Comparison of ENCODE assay signal across 22 mouse cellular contexts in genomic region chr19:6525023-6525422, GRCm38 (mm10). TPM values are rescaled to one million over a fixed set of nuclear protein-coding genes. Genes with fewer than 3 reads are reported as not detected.
DNase-seq lines count a peak whose midpoint lies in the region; TF ChIP-seq lines count a peak whose summit lies in the region.
"Had no signal": no experiment of that assay in that cellular context is flagged by ENCODE, and none has a peak within 500 bp of the region (broad histone marks: within the 10 kb centered on the region; RNA-seq: fewer than 3 reads in every experiment).

No protein-coding gene starts in this region.

- no peak for TF ChIP-seq CTCF in layer of hippocampus, adult 2 months (conservative IDR thresholded peaks at IDR 0.05)

- no peak overlapping the region for H3K4me3 ChIP-seq in layer of hippocampus, adult 2 months
- no peak overlapping the region for H3K4me3 ChIP-seq in heart, embryonic 10.5 days
- H3K4me3 ChIP-seq: embryonic facial prominence, embryonic 10.5 days; embryonic facial prominence, embryonic 12.5 days; forebrain, embryonic 13.5 days; forebrain, embryonic 15.5 days had no signal

- H3K4me1 ChIP-seq in heart, embryonic 10.5 days: peaks cover 14% of the 10 kb centered on the region; the same call in 1 of the 2 replicates

- H3K27ac ChIP-seq in layer of hippocampus, adult 2 months: peak overlapping the region; percentile 32; the same call in 1 of the 2 replicates
- no peak overlapping the region for H3K27ac ChIP-seq in heart, embryonic 10.5 days
- H3K27ac ChIP-seq: embryonic facial prominence, embryonic 10.5 days; embryonic facial prominence, embryonic 12.5 days; forebrain, embryonic 13.5 days; forebrain, embryonic 15.5 days had no signal

- WGBS in heart, embryonic 10.5 days: 78% methylated on average over 4 of the region's 4 CpGs

- no peaks in the 10 kb centered on the region for H3K9me3 ChIP-seq in heart, embryonic 10.5 days
- H3K9me3 ChIP-seq: embryonic facial prominence, embryonic 10.5 days; embryonic facial prominence, embryonic 12.5 days; forebrain, embryonic 13.5 days; forebrain, embryonic 15.5 days had no signal

- peaks cover 34% of the 10 kb centered on the region for H3K27me3 ChIP-seq in heart, embryonic 10.5 days (ENCODE audit: insufficient read depth, poor library complexity, severe bottlenecking)
- H3K27me3 ChIP-seq: forebrain, embryonic 13.5 days; forebrain, embryonic 15.5 days had no signal

- no peak for DNase-seq in layer of hippocampus, adult 2 months (ENCODE audit: low spot score in 2 of 2)
- no peak for DNase-seq in layer of hippocampus, adult 18-20 months (ENCODE audit: low spot score in 2 of 2)
- peak; percentile 42 for DNase-seq in right cerebral cortex, adult 18-20 months
- DNase-seq in right cerebral cortex, postnatal 25 days: no peak
- DNase-seq in heart, embryonic 10.5 days (ENCODE audit: low spot score): no peak
- DNase-seq: adrenal gland, adult 2 months; adrenal gland, postnatal 10 days; adrenal gland, postnatal 25 days; cerebellum, adult 11-12 months; cerebellum, adult 9-10 months; cerebellum, postnatal 10 days; cerebellum, postnatal 25 days; forebrain, postnatal 0 days had no signal

- H3K36me3 ChIP-seq in heart, embryonic 10.5 days: no peaks in the 10 kb centered on the region
- H3K36me3 ChIP-seq: embryonic facial prominence, embryonic 10.5 days; embryonic facial prominence, embryonic 12.5 days had no signal

RNA-seq across cellular contexts. Expression of gene Slc22a12, which starts 17.8 kb away (rescaled TPM):
- total RNA-seq in layer of hippocampus, adult 2 months (2021): under 1 TPM; 0.20 to 0.37 TPM
- under 1 TPM; 0.28 to 0.72 TPM for total RNA-seq in layer of hippocampus, adult 18-20 months (2021)
- not detected in 2 replicates for polyA plus RNA-seq in heart, embryonic 10.5 days (2016; fragmentation: Nextera tagmentation; extraction: Ambion mirVana)
- total RNA-seq: adrenal gland, postnatal 10 days; adrenal gland, postnatal 25 days; ES-E14; forebrain, postnatal 0 days; MEL had no signal
- polyA plus RNA-seq: C2C12; embryonic facial prominence, embryonic 10.5 days; embryonic facial prominence, embryonic 12.5 days; embryonic facial prominence, embryonic 14.5 days; forebrain, embryonic 11.5 days; forebrain, embryonic 13.5 days; forebrain, embryonic 15.5 days had no signal
